Mouse (Mus musculus) kidney, adult 2 months (tissue): ENCODE data around the gene Rif1. TPM values are rescaled to one million over a fixed set of nuclear protein-coding genes. Genes with fewer than 3 reads are reported as not detected.

Source experiments
- DNase-seq: peaks from one replicate; pipeline ENCODE4 v3.0.0; 2021
- H3K27ac ChIP-seq: fragments of 200-500 bp; 2 replicates; pipeline ENCODE4 v1.5.1; 2012; ENCODE audit warnings: low read depth, low read length, control low read depth, inconsistent platforms; ENCODE audit not compliant: insufficient read depth
- H3K27me3 ChIP-seq: fragments of 200-500 bp; replicated peaks from 2 replicates; pipeline ENCODE4 v1.6.1; 2012; ENCODE audit warnings: mild to moderate bottlenecking, moderate library complexity, low read length, inconsistent platforms; ENCODE audit not compliant: control insufficient read depth, insufficient read depth
- H3K36me3 ChIP-seq: fragments of 200-500 bp; 2 replicates; pipeline ENCODE4 v1.6.1; 2012; ENCODE audit warnings: mild to moderate bottlenecking, moderate library complexity, low read length, inconsistent platforms; ENCODE audit not compliant: control insufficient read depth, insufficient read depth
- H3K4me1 ChIP-seq: fragments of 200-500 bp; 2 replicates; pipeline ENCODE4 v1.6.1; 2011; ENCODE audit warnings: low read length; ENCODE audit not compliant: control insufficient read depth, insufficient read depth
- H3K4me3 ChIP-seq: fragments of 200-500 bp; 2 replicates; pipeline ENCODE4 v1.5.1; 2011; ENCODE audit warnings: mild to moderate bottlenecking, low read depth, low read length, control low read depth; ENCODE audit not compliant: insufficient read depth
- CTCF ChIP-seq: fragments of 200-500 bp; conservative IDR thresholded peaks from 2 replicates; pipeline ENCODE4 v1.5.1; 2011; ENCODE audit warnings: low read depth, mild to moderate bottlenecking, control low read depth, low read length, moderate library complexity, mixed read lengths; ENCODE audit not compliant: insufficient read depth, insufficient read length
- POLR2A ChIP-seq: fragments of 200-500 bp; IDR thresholded peaks from one replicate; pipeline ENCODE4 v1.6.1; 2011; ENCODE audit warnings: low read depth, low read length, control low read depth
- WGBS: fragments of 180-500 bp; shearing (Covaris S2); methylation state at CpG from one replicate; pipeline ENCODE4 v1.1.7; 2018; 5-methylcytosine and 5-hydroxymethylcytosine counted together
- polyA plus RNA-seq: library from polyadenylated mRNA; depleted of rRNA; stranded (reverse); fragments of >200 nt; gene quantifications from 2 replicates; pipeline ENCODE4 v1.2.3, GENCODE M21; 2012; rRNA removed

Gene Rif1
- polyA plus RNA-seq = 0.98 and 1.6 TPM in 2 replicates

- TF ChIP-seq POLR2A (no peak), CTCF (no peak)
- no peaks in the 10 kb centered on the region; the same call in 1 of the 2 replicates for H3K4me1 ChIP-seq
- peak within 1 kb of the TSS; percentile 43 for H3K27ac ChIP-seq
- DNase-seq = peak; percentile 92
- H3K27me3 ChIP-seq = no peaks in the 10 kb centered on the region
- WGBS = under 1% methylated on average over 63 of the region's 72 CpGs
- H3K36me3 ChIP-seq = no peaks in the 10 kb centered on the region
- H3K4me3 ChIP-seq = peak within 1 kb of the TSS; percentile 87
These were observed at the start of gene Rif1 for GRCm38 (mm10) chr2:52072491-52073140. Gene Rif1 (plus strand): TSS chr2:52072832.

GRCm38 (mm10) chr2:52027061-52027460 lies 45.6 kb upstream of the Rif1 start:
- 87% methylated on average over 4 of the region's 4 CpGs for WGBS

GRCm38 (mm10) chr2:52029426-52029825 lies 43.2 kb upstream of the Rif1 start:
- Histone ChIP-seq H3K36me3 (no peaks in the 10 kb centered on the region), H3K27me3 (no peaks in the 10 kb centered on the region), H3K4me3 (no peak overlapping the region), H3K27ac (no peak overlapping the region), H3K4me1 (no peaks in the 10 kb centered on the region)
- no peak for DNase-seq
- 85% methylated on average over 3 of the region's 3 CpGs for WGBS
- no peak for TF ChIP-seq POLR2A
- 0 out of 2 replicates have a peak, but pooled peaks have one; percentile 18 for TF ChIP-seq CTCF

More at GRCm38 (mm10) chr2:52027061-52027460, 45.6 kb upstream of the Rif1 start:
- no peak overlapping the region for H3K4me3 ChIP-seq
- no peaks in the 10 kb centered on the region for H3K27me3 ChIP-seq
- no peak overlapping the region for H3K27ac ChIP-seq
- no peaks in the 10 kb centered on the region for H3K4me1 ChIP-seq
- TF ChIP-seq CTCF (no peak), POLR2A (no peak)
- DNase-seq = no peak
- no peaks in the 10 kb centered on the region for H3K36me3 ChIP-seq

GRCm38 (mm10) chr2:52031491-52031890 lies 41.1 kb upstream of the Rif1 start:
- WGBS = 65% methylated on average over 4 of the region's 4 CpGs
- Histone ChIP-seq H3K36me3 (no peaks in the 10 kb centered on the region), H3K4me3 (no peak overlapping the region), H3K4me1 (no peaks in the 10 kb centered on the region), H3K27ac (no peak overlapping the region), H3K27me3 (no peaks in the 10 kb centered on the region; the same call in 1 of the 2 replicates)
- TF ChIP-seq CTCF = no peak
- DNase-seq = no peak

DNA sequence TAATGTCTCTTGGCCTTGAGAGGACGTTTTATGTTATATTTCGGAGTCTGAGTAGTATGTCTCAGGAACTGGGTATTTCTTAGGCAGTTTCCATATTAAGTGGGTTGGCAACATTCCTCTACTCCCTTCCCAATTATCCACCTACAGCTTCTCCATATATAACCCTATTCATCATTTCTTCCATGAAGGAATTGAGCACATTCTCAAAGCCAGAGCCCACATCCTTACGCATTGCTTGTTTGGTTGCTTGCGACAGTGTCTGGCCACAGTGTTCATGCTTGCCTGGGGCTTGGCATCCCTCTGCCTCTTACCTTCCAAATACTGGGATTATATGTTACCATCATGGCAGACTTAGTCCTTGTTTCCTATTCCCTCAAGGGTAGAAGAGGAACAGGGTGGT lies 38.0 kb upstream of the Rif1 start:
- H3K4me3 ChIP-seq = no peak overlapping the region
- TF ChIP-seq CTCF (no peak), POLR2A (no peak)
- H3K27ac ChIP-seq = no peak overlapping the region
- H3K27me3 ChIP-seq = peaks cover 1% of the 10 kb centered on the region; the same call in 1 of the 2 replicates
- DNase-seq = no peak
- H3K36me3 ChIP-seq = no peaks in the 10 kb centered on the region
- 0 out of 2 replicates have a peak, but pooled peaks cover 3% of the 10 kb centered on the region for H3K4me1 ChIP-seq
- WGBS = 92% methylated on average over 4 of the region's 4 CpGs

DNA sequence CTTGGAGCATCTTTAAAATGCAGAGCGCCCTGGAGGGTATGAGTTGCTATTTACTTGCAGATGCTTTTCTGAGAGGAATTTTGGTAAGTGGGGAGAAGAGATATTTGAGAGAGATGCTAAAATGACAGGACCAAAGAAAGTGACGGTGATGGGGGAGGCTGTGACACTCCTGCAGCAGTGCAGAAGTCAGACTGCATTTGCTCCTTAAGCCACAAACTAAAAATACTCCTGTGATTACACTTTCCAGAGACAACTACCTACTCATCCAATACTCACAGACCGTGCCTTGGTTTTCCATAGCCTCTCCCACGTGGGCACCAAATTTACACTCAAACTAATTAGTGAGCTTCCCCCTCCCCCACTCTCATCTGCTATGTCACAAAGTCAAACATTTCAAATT lies 37.5 kb upstream of the Rif1 start:
- Histone ChIP-seq H3K36me3 (no peaks in the 10 kb centered on the region), H3K4me1 (0 out of 2 replicates have a peak, but pooled peaks cover 3% of the 10 kb centered on the region), H3K27ac (no peak overlapping the region), H3K4me3 (no peak overlapping the region), H3K27me3 (peaks cover 1% of the 10 kb centered on the region; the same call in 1 of the 2 replicates)
- TF ChIP-seq CTCF (no peak), POLR2A (no peak)
- no peak for DNase-seq
- WGBS = 61% methylated on average over 4 of the region's 4 CpGs

GRCm38 (mm10) chr2:52036929-52037595 lies 35.6 kb upstream of the Rif1 start:
- DNase-seq = no peak
- TF ChIP-seq POLR2A (no peak), CTCF (no peak)
- 0 out of 2 replicates have a peak, but pooled peaks cover 3% of the 10 kb centered on the region for H3K4me1 ChIP-seq
- WGBS = 52% methylated on average over 11 of the region's 11 CpGs
- no peak overlapping the region for H3K4me3 ChIP-seq
- no peaks in the 10 kb centered on the region for H3K36me3 ChIP-seq
- H3K27ac ChIP-seq = no peak overlapping the region
- H3K27me3 ChIP-seq = peaks cover 1% of the 10 kb centered on the region; the same call in 1 of the 2 replicates
